Mouse (Mus musculus) large intestine, adult 2 months (tissue): Measurements from ENCODE around the gene Asprv1. TPM values are rescaled to one million over a fixed set of nuclear protein-coding genes. Genes with fewer than 3 reads are reported as not detected.

Experiments used
- DNase-seq: peaks from one replicate; pipeline ENCODE4 v3.0.0-alpha.2; 2012; ENCODE audit warnings: low read depth, low spot score
- WGBS: fragments of 180-500 bp; shearing (Covaris S2); methylation state at CpG from one replicate; pipeline ENCODE4 v1.1.7; 2018; 5-methylcytosine and 5-hydroxymethylcytosine counted together
- polyA plus RNA-seq: library from polyadenylated mRNA; depleted of rRNA; stranded (reverse); fragments of >200 nt; gene quantifications from 2 replicates; pipeline ENCODE4 v1.2.3, GENCODE M21; 2012

The Asprv1 gene
- polyA plus RNA-seq, 1 experiment: 0.76 TPM

GRCm38 (mm10) chr6:86609235-86609634 is 18.7 kb upstream of the Asprv1 start:
- DNase-seq: no peak
- WGBS: 82% methylated on average over 6 of the region's 6 CpGs

GRCm38 (mm10) chr6:86610714-86611113 is 17.2 kb upstream of the Asprv1 start:
- 13% methylated on average over 5 of the region's 5 CpGs for WGBS

GRCm38 (mm10) chr6:86615301-86615700 is 12.7 kb upstream of the Asprv1 start:
- no peak for DNase-seq
- 59% methylated on average over 4 of the region's 4 CpGs for WGBS

More at GRCm38 (mm10) chr6:86610714-86611113, 17.2 kb upstream of the Asprv1 start:
- DNase-seq: no peak

GRCm38 (mm10) chr6:86623201-86623600 is 4.8 kb upstream of the Asprv1 start:
- no peak for DNase-seq
- WGBS: 87% methylated on average over 4 of the region's 4 CpGs

GRCm38 (mm10) chr6:86624074-86625030 is 3.6 kb upstream of the Asprv1 start:
- no peak for DNase-seq
- whole genome bisulfite sequencing: 58% methylated on average over 18 of the region's 18 CpGs

GRCm38 (mm10) chr6:86630141-86630540 is 2.2 kb downstream of the Asprv1 start:
- no peak for DNase-seq
- WGBS: 59% methylated on average over 3 of the region's 3 CpGs

GRCm38 (mm10) chr6:86636495-86636894 is 8.5 kb downstream of the Asprv1 start:
- peak; percentile 64 for DNase-seq

GRCm38 (mm10) chr6:86637171-86637835 is 9.3 kb downstream of the Asprv1 start:
- 58% methylated on average over 4 of the region's 4 CpGs for WGBS
- no peak for DNase-seq

More at GRCm38 (mm10) chr6:86636495-86636894, 8.5 kb downstream of the Asprv1 start:
- WGBS: 29% methylated on average over 2 of the region's 2 CpGs

- WGBS: 85% methylated on average over 2 of the region's 2 CpGs
- no peak for DNase-seq
Measured at GRCm38 (mm10) chr6:86637860-86638259, 9.9 kb downstream of the Asprv1 start.

- 40% methylated on average over 2 of the region's 2 CpGs for WGBS
- DNase-seq: no peak
Measured at GRCm38 (mm10) chr6:86638434-86638833, 10.5 kb downstream of the Asprv1 start.

- DNase-seq: no peak
- 78% methylated on average over 18 of the region's 18 CpGs for WGBS
Measured at GRCm38 (mm10) chr6:86639180-86640160, 11.5 kb downstream of the Asprv1 start.

GRCm38 (mm10) chr6:86640161-86640560 is 12.2 kb downstream of the Asprv1 start:
- no peak for DNase-seq
- WGBS: 85% methylated on average over 3 of the region's 3 CpGs

GRCm38 (mm10) chr6:86640776-86641175 is 12.8 kb downstream of the Asprv1 start:
- 68% methylated on average over 8 of the region's 8 CpGs for WGBS
- no peak for DNase-seq

GRCm38 (mm10) chr6:86641716-86642115 is 13.8 kb downstream of the Asprv1 start:
- 81% methylated on average over 8 of the region's 8 CpGs for WGBS
- no peak for DNase-seq

- WGBS: 52% methylated on average over 3 of the region's 3 CpGs
- DNase-seq: no peak
Measured at GRCm38 (mm10) chr6:86644775-86645400, 16.9 kb downstream of the Asprv1 start.

- WGBS: 55% methylated on average over 4 of the region's 4 CpGs
- DNase-seq: peak; percentile 27
Measured at GRCm38 (mm10) chr6:86645551-86645950, 17.6 kb downstream of the Asprv1 start.

GRCm38 (mm10) chr6:86646143-86646542 is 18.2 kb downstream of the Asprv1 start:
- no peak for DNase-seq
- WGBS: 49% methylated on average over 7 of the region's 7 CpGs

GRCm38 (mm10) chr6:86653026-86653425 is 25.1 kb downstream of the Asprv1 start:
- no peak for DNase-seq
- WGBS: 88% methylated on average over 6 of the region's 6 CpGs

- 73% methylated on average over 9 of the region's 9 CpGs for WGBS
Measured at GRCm38 (mm10) chr6:86654270-86654916, 26.4 kb downstream of the Asprv1 start.

More at GRCm38 (mm10) chr6:86654270-86654916, 26.4 kb downstream of the Asprv1 start:
- no peak for DNase-seq
